Comparison of ENCODE assay signal across 8 mouse cellular contexts in the genomic region with DNA sequence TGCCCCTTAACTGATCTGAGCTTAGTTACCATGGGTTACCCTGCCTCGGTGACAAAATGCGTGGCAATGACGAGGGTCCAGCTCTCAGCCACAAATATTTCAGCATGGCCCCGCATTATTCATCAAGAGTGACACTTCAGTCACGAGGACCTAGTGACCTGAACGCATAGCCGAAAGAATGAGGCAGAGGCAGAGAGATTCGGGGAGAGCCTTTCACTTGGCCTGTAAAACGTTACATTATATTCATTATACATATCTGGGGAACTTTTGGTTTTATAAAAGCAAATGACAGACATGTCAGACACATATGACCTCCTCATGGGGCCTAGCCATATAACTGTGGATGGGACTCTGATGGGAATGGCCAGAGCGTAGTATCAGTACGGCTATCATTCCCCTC. TPM values are rescaled to one million over a fixed set of nuclear protein-coding genes. Genes with fewer than 3 reads are reported as not detected.
DNase-seq lines count a peak whose midpoint lies in the region; ATAC-seq and TF ChIP-seq lines count a peak whose summit lies in the region.
"Had no signal": no experiment of that assay in that cellular context is flagged by ENCODE, and none has a peak within 500 bp of the region (broad histone marks: within the 10 kb centered on the region; RNA-seq: fewer than 3 reads in every experiment).

A gene (minus strand): TSS at position 101 of the 400 bp plus-strand sequence.

- ATAC-seq in lung, postnatal 0 days, result no peak
- ATAC-seq in limb, embryonic 13.5 days (ENCODE audit: low FRiP score, low read depth), result no peak
- no peak for ATAC-seq in stomach, postnatal 0 days (ENCODE audit: low FRiP score, low TSS enrichment)
- ATAC-seq in inflammation-experienced regulatory T-cells, adult 6 months, result no peak

- no peak for TF ChIP-seq CTCF in lung, postnatal 0 days (IDR thresholded peaks at IDR 0.05)
- no peak for TF ChIP-seq CTCF in stomach, postnatal 0 days (IDR thresholded peaks at IDR 0.05; ENCODE audit: low read depth)

- peaks cover 7% of the 10 kb centered on the region; the same call in 1 of the 2 replicates for H3K4me1 ChIP-seq in lung, postnatal 0 days (ENCODE audit: insufficient read depth, low read depth, low read length)
- peaks cover 21% of the 10 kb centered on the region for H3K4me1 ChIP-seq in hindbrain, embryonic 10.5 days (replicated peaks)
- H3K4me1 ChIP-seq in limb, embryonic 13.5 days, result peaks cover 16% of the 10 kb centered on the region
- no peaks in the 10 kb centered on the region for H3K4me1 ChIP-seq in stomach, postnatal 0 days (replicated peaks; ENCODE audit: control insufficient read depth, insufficient read depth)

- peak within 1 kb of the TSS; percentile 22 for H3K4me3 ChIP-seq in lung, postnatal 0 days (ENCODE audit: low read depth, low read length)
- H3K4me3 ChIP-seq in hindbrain, embryonic 10.5 days, result peak within 1 kb of the TSS; percentile 62
- H3K4me3 ChIP-seq in limb, embryonic 13.5 days, result peak within 1 kb of the TSS; percentile 51
- H3K4me3 ChIP-seq in stomach, postnatal 0 days (ENCODE audit: low read depth, low read length), result peak within 1 kb of the TSS; percentile 42

- no peak within 1 kb of the TSS for H3K9ac ChIP-seq in lung, postnatal 0 days (replicated peaks; ENCODE audit: low read depth)
- H3K9ac ChIP-seq in limb, embryonic 13.5 days, result peak within 1 kb of the TSS; percentile 64
- no peak within 1 kb of the TSS for H3K9ac ChIP-seq in stomach, postnatal 0 days (ENCODE audit: low read length)

- no peak within 1 kb of the TSS for H3K27ac ChIP-seq in lung, postnatal 0 days (ENCODE audit: low read length)
- H3K27ac ChIP-seq in hindbrain, embryonic 10.5 days, result peak within 1 kb of the TSS; percentile 62; the same call in 1 of the 2 replicates
- H3K27ac ChIP-seq in limb, embryonic 13.5 days, result no peak within 1 kb of the TSS
- H3K27ac ChIP-seq in stomach, postnatal 0 days (replicated peaks), result no peak within 1 kb of the TSS

- H3K9me3 ChIP-seq in lung, postnatal 0 days (ENCODE audit: low read length), result no peaks in the 10 kb centered on the region
- no peaks in the 10 kb centered on the region for H3K9me3 ChIP-seq in hindbrain, embryonic 10.5 days
- no peaks in the 10 kb centered on the region for H3K9me3 ChIP-seq in limb, embryonic 13.5 days
- H3K9me3 ChIP-seq in stomach, postnatal 0 days (ENCODE audit: control insufficient read depth, low read length), result no peaks in the 10 kb centered on the region

- no peak for DNase-seq in lung, postnatal 0 days (ENCODE audit: low spot score)
- no peak for DNase-seq in lung, postnatal 14 days
- peak; percentile 6 for DNase-seq in hindbrain, embryonic 10.5 days (ENCODE audit: low spot score)
- no peak for DNase-seq in stomach, postnatal 0 days (ENCODE audit: low spot score)
- DNase-seq in adrenal gland, postnatal 14 days, result no peak
- DNase-seq: adrenal gland, postnatal 36 days had no signal

- H3K36me3 ChIP-seq in lung, postnatal 0 days (ENCODE audit: insufficient read depth, low read length), result no peaks in the 10 kb centered on the region
- no peaks in the 10 kb centered on the region for H3K36me3 ChIP-seq in hindbrain, embryonic 10.5 days
- no peaks in the 10 kb centered on the region for H3K36me3 ChIP-seq in limb, embryonic 13.5 days
- H3K36me3 ChIP-seq in stomach, postnatal 0 days (ENCODE audit: control insufficient read depth, insufficient read depth, low read length), result no peaks in the 10 kb centered on the region

- peak within 1 kb of the TSS; percentile 51 for H3K4me2 ChIP-seq in lung, postnatal 0 days (replicated peaks; ENCODE audit: low read depth, low read length)
- H3K4me2 ChIP-seq in limb, embryonic 13.5 days (replicated peaks), result peak within 1 kb of the TSS; percentile 92
- H3K4me2 ChIP-seq in stomach, postnatal 0 days (replicated peaks; ENCODE audit: low read depth), result peak within 1 kb of the TSS; percentile 73

- H3K27me3 ChIP-seq in lung, postnatal 0 days (replicated peaks; ENCODE audit: insufficient read depth, low read length), result peaks cover 16% of the 10 kb centered on the region
- H3K27me3 ChIP-seq in hindbrain, embryonic 10.5 days (ENCODE audit: insufficient read depth, poor library complexity, severe bottlenecking), result peaks cover 48% of the 10 kb centered on the region
- peaks cover 52% of the 10 kb centered on the region for H3K27me3 ChIP-seq in limb, embryonic 13.5 days
- peaks cover 10% of the 10 kb centered on the region for H3K27me3 ChIP-seq in stomach, postnatal 0 days (ENCODE audit: control insufficient read depth, insufficient read depth, low read length)

- WGBS in lung, postnatal 0 days, result 50% methylated on average over 11 of the region's 11 CpGs
- WGBS in hindbrain, embryonic 10.5 days, result 52% methylated on average over 11 of the region's 11 CpGs
- 58% methylated on average over 11 of the region's 11 CpGs for WGBS in limb, embryonic 13.5 days
- WGBS in stomach, postnatal 0 days, result 68% methylated on average over 11 of the region's 11 CpGs

- no peak for TF ChIP-seq EP300 in lung, postnatal 0 days (IDR thresholded peaks at IDR 0.05)
- no peak for TF ChIP-seq EP300 in stomach, postnatal 0 days (optimal IDR thresholded peaks at IDR 0.05)

RNA-seq across cellular contexts. Expression of the gene that starts here (rescaled TPM):
- polyA plus RNA-seq in lung, postnatal 0 days (2015; fragmentation: Nextera tagmentation; extraction: Ambion mirVana), result not detected in 2 replicates
- polyA plus RNA-seq in hindbrain, embryonic 10.5 days (2016; fragmentation: Nextera tagmentation; extraction: Ambion mirVana), result 0.52 and 1.5 TPM in 2 replicates
- 0.31 and 0.51 TPM in 2 replicates for polyA plus RNA-seq in limb, embryonic 13.5 days (2015; fragmentation: Nextera tagmentation; extraction: Ambion mirVana)
- polyA plus RNA-seq in stomach, postnatal 0 days (2015; fragmentation: Nextera tagmentation; extraction: Ambion mirVana), result 0.05 and 0.08 TPM in 2 replicates
- total RNA-seq in adrenal gland, postnatal 14 days (2021), result 0.23 TPM in 1 of 2 replicates, not detected in the other
- polyA plus RNA-seq in inflammation-experienced regulatory T-cells, adult 6 months (2017; shearing (Covaris generic)), result not detected
